Mouse (Mus musculus) neural tube, embryonic 12.5 days (tissue): ENCODE results near the gene Ddx28. TPM values are rescaled to one million over a fixed set of nuclear protein-coding genes. Genes with fewer than 3 reads are reported as not detected.

Experiments
- ATAC-seq: fragments of 200-750 bp; cut with Nextera tagmentation; 2 replicates; pipeline ENCODE4 v1.8.0; 2017; ENCODE audit warnings: low read depth, mild to moderate bottlenecking, moderate TSS enrichment, moderate library complexity; ENCODE audit not compliant: low FRiP score
- H3K27ac ChIP-seq: fragments of 300-500 bp; sonication (generic); 2 replicates; pipeline ENCODE4 v1.5.1; 2016
- H3K27me3 ChIP-seq: fragments of 300-500 bp; sonication (generic); replicated peaks from 2 replicates; pipeline ENCODE4 v1.6.1; 2016; ENCODE audit warnings: mild to moderate bottlenecking
- H3K36me3 ChIP-seq: fragments of 300-500 bp; sonication (generic); 2 replicates; pipeline ENCODE4 v1.6.1; 2016; ENCODE audit warnings: mild to moderate bottlenecking
- H3K4me1 ChIP-seq: fragments of 300-500 bp; sonication (generic); 2 replicates; pipeline ENCODE4 v1.6.1; 2016
- H3K4me2 ChIP-seq: fragments of 300-500 bp; sonication (generic); replicated peaks from 2 replicates; pipeline ENCODE4 v1.6.1; 2016; ENCODE audit warnings: mild to moderate bottlenecking
- H3K4me3 ChIP-seq: fragments of 300-500 bp; sonication (generic); 2 replicates; pipeline ENCODE4 v1.5.1; 2016
- H3K9ac ChIP-seq: fragments of 300-500 bp; sonication (generic); 2 replicates; pipeline ENCODE4 v1.6.1; 2016; ENCODE audit warnings: mild to moderate bottlenecking
- H3K9me3 ChIP-seq: fragments of 300-500 bp; sonication (generic); 2 replicates; pipeline ENCODE4 v1.6.1; 2016; ENCODE audit warnings: mild to moderate bottlenecking
- WGBS: fragments of 180-500 bp; shearing (Covaris S2); methylation state at CpG from one replicate; pipeline ENCODE4 v1.1.7; 2016; 5-methylcytosine and 5-hydroxymethylcytosine counted together
- polyA plus RNA-seq: library from polyadenylated mRNA; unstranded; fragments of >200 nt; fragmentation: Nextera tagmentation; extraction: Ambion mirVana; gene quantifications from 2 replicates; pipeline ENCODE4 v1.2.1, GENCODE M21; 2016

The Ddx28 gene
- 19.7 and 20.9 TPM in 2 replicates for polyA plus RNA-seq

- Histone ChIP-seq H3K4me2 (peak within 1 kb of the TSS; percentile 99), H3K36me3 (peaks cover 12% of the 10 kb centered on the region), H3K27ac (0 out of 2 replicates have a peak within 1 kb of the TSS, but pooled peaks have one; percentile 21), H3K27me3 (no peaks in the 10 kb centered on the region), H3K9me3 (no peaks in the 10 kb centered on the region), H3K9ac (peak within 1 kb of the TSS; percentile 85), H3K4me1 (peaks cover 16% of the 10 kb centered on the region), H3K4me3 (peak within 1 kb of the TSS; percentile 83)
- ATAC-seq: peak; percentile 36; the same call in 1 of the 2 replicates
- WGBS: 2% methylated on average over 6 of the region's 6 CpGs
Measured at GRCm38 (mm10) chr8:106011643-106011986, at the start of gene Ddx28. Gene Ddx28, minus strand, starts transcription at chr8:106011882.

- H3K36me3 ChIP-seq: no peaks in the 10 kb centered on the region
- peak overlapping the region; percentile 78 for H3K4me2 ChIP-seq
- ATAC-seq: no peak
- peak overlapping the region; percentile 80 for H3K4me3 ChIP-seq
- peaks cover 23% of the 10 kb centered on the region for H3K4me1 ChIP-seq
- H3K27me3 ChIP-seq: no peaks in the 10 kb centered on the region
- H3K9ac ChIP-seq: peak overlapping the region; percentile 84
- WGBS: 7% methylated on average over 3 of the region's 3 CpGs
- no peaks in the 10 kb centered on the region for H3K9me3 ChIP-seq
- no peak overlapping the region for H3K27ac ChIP-seq
Measured at GRCm38 (mm10) chr8:106060521-106060920, 48.8 kb upstream of the Ddx28 start.

DNA sequence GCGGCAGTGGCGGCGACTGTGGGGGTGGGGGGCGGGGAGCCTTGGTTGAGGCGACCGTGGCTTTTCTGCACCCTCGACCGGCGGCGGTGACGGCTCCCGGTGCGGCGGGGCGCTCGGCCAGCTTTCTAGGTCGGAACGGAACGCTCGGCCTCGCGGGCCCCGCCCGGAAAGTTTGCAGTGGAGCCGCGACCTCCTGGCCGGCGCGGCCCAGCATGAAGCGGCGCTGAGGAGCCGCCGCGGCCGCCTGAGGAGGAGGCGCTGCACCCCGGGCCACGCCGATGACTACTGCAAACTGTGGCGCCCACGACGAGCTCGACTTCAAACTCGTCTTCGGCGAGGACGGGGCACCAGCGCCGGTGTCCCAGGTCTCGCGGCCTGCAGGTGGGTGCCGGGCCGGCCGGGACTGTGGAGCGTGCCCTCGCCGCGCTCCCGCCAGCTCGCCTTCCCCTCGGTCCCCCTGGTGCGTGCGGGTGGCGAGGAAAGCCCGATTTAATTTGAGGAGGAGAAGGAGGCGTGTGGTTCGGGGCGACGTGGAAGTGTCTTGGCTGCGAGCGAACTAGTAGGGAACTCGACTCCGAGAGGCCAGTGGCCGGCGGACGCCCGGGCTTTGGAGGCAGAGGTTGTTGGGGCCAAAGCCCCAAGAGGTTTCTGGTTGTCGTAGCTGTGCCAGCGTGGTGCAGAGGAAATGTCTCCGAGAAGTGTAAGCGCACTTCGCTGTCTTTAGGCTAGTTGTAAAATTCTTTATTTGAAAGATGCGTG, 48.1 kb upstream of the Ddx28 start:
- WGBS: under 1% methylated on average over 83 of the region's 83 CpGs
- Histone ChIP-seq H3K36me3 (no peaks in the 10 kb centered on the region), H3K9ac (peak overlapping the region; percentile 84), H3K9me3 (no peaks in the 10 kb centered on the region), H3K4me1 (peaks cover 23% of the 10 kb centered on the region), H3K4me2 (peak overlapping the region; percentile 78), H3K4me3 (peak overlapping the region; percentile 80), H3K27me3 (no peaks in the 10 kb centered on the region), H3K27ac (peak overlapping the region; percentile 82)
- ATAC-seq: peak; percentile 83

DNA sequence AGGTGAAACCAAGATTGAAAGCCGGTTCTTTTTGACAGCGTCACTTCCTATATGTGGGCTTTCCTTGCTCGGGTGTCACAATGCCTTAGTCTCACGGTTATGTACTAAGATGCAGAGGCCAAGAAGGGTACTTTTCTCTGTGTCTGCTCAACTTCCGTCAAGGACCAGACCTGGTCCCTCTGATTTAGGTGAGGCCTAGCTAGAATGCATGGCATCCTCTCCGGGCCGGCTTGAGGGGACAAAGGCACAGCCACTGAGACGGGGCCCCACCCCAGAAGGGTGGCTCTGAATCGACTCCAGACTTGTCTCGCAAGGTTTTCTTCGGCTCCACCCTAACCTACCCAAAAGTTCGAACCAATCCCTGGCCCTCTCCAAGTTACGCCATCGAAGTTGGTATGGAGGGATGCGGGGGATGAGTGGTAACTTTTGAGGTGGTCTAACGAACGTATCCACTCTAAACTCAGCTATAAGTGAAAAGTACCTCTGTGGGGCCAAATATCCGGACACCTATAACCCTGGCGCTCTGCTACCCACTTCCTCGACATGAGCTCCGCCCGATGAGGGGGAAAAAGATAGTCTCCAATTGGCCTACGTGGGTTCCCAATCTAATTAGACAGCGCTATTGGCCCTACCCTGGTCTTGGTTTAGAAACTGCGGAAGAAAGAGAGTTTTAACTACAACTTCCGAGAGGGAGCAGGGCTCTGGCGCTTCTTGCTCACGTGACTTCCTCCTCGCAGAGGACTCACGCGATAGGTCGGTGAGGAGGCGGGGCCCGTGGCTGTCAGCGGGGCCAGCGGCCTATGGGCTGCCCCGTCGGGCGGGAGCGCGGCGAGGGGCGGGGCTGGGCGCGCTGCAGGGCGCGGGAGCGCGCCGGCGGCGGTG, 47.3 kb upstream of the Ddx28 start, which contains the start of gene Nfatc3:
Gene Nfatc3, plus strand, starts transcription at position 110 of the 882 bp plus-strand sequence.
- Histone ChIP-seq H3K9ac (peak within 1 kb of the TSS; percentile 84), H3K9me3 (no peaks in the 10 kb centered on the region), H3K36me3 (peaks cover 4% of the 10 kb centered on the region; the same call in 1 of the 2 replicates), H3K4me1 (peaks cover 23% of the 10 kb centered on the region), H3K4me2 (peak within 1 kb of the TSS; percentile 78), H3K27ac (peak within 1 kb of the TSS; percentile 82), H3K4me3 (peak within 1 kb of the TSS; percentile 80), H3K27me3 (no peaks in the 10 kb centered on the region)
- WGBS: 2% methylated on average over 52 of the region's 52 CpGs
- peak; percentile 98 for ATAC-seq

DNA sequence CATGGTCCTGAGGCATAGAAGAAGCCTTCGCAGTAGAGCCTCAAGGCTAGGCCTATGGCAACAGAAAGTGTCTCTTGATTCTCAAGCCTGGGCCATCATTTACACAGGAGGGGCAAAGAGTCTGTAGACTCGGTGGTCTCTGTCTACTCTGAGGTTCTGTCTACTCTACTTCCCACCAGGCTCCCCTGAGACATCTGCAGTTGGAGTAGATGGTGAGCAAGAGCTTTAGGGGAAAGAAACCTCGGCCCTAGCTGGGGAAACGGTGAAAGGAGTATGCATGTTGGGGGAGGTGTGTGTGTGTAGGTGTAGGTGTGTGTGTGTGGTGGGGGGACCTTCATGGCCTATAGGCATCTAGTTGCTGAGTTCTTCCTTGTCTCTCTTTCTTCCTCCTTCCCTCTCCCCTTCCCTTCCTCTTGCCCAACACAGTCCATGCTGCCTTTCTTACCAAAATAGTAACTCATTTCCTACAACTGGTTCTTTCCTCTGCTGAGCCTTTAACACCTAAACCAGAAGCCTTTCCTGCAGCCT, 44.8 kb upstream of the Ddx28 start:
- H3K4me3 ChIP-seq: no peak overlapping the region
- peaks cover 18% of the 10 kb centered on the region for H3K4me1 ChIP-seq
- H3K4me2 ChIP-seq: no peak overlapping the region
- no peak overlapping the region for H3K27ac ChIP-seq
- WGBS: 85% methylated on average over 4 of the region's 4 CpGs
- no peak for ATAC-seq
- no peak overlapping the region for H3K9ac ChIP-seq
- H3K9me3 ChIP-seq: no peaks in the 10 kb centered on the region
- H3K27me3 ChIP-seq: no peaks in the 10 kb centered on the region
- peaks cover 23% of the 10 kb centered on the region for H3K36me3 ChIP-seq

- H3K4me2 ChIP-seq: no peak overlapping the region
- H3K27ac ChIP-seq: no peak overlapping the region
- H3K9me3 ChIP-seq: no peaks in the 10 kb centered on the region
- WGBS: 48% methylated on average over 3 of the region's 3 CpGs
- peaks cover 8% of the 10 kb centered on the region for H3K4me1 ChIP-seq
- peaks cover 33% of the 10 kb centered on the region for H3K36me3 ChIP-seq
- H3K4me3 ChIP-seq: no peak overlapping the region
- H3K27me3 ChIP-seq: no peaks in the 10 kb centered on the region
- no peak for ATAC-seq
- no peak overlapping the region for H3K9ac ChIP-seq
Measured at GRCm38 (mm10) chr8:106055038-106055437, 43.4 kb upstream of the Ddx28 start.

- Histone ChIP-seq H3K4me3 (no peak overlapping the region), H3K27ac (no peak overlapping the region), H3K4me2 (no peak overlapping the region), H3K4me1 (peaks cover 8% of the 10 kb centered on the region), H3K36me3 (peaks cover 36% of the 10 kb centered on the region), H3K9ac (no peak overlapping the region), H3K27me3 (no peaks in the 10 kb centered on the region), H3K9me3 (no peaks in the 10 kb centered on the region)
- no peak for ATAC-seq
- 23% methylated on average over 6 of the region's 6 CpGs for WGBS
Measured at GRCm38 (mm10) chr8:106054190-106054811, 42.6 kb upstream of the Ddx28 start.

DNA sequence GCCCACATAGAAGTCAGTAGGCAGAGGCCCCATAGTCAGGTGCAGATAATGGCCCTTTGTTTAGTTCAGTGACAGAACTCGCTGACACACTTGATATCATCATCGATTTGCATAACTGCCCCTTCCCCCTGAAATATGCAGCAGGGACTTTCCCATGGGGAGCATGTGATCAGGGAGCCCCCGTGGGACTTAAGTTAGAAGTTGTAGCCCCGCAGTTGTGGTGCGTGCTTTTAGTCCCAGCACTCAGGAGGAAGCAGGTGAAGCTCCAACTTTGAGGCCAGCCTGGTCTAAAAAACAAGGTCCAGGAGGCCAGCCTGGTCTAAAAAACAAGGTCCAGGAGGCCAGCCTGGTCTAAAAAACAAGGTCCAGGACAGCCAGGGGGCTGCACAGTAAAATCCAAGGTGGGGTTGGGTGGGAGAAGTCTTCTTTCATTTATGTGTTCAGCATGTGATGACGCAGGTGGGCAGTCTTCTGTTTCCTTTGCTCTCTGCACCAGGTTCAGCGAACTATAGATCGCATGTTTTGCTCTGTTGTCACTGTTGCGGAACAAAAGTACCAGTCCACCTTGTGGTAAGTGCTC, 40.9 kb upstream of the Ddx28 start:
- Histone ChIP-seq H3K9me3 (no peaks in the 10 kb centered on the region), H3K9ac (no peak overlapping the region), H3K36me3 (peaks cover 38% of the 10 kb centered on the region), H3K27ac (no peak overlapping the region), H3K4me2 (no peak overlapping the region), H3K27me3 (no peaks in the 10 kb centered on the region), H3K4me3 (no peak overlapping the region), H3K4me1 (no peaks in the 10 kb centered on the region)
- no peak for ATAC-seq
- 92% methylated on average over 9 of the region's 9 CpGs for WGBS

GRCm38 (mm10) chr8:106051068-106051467, 39.4 kb upstream of the Ddx28 start:
- peaks cover 38% of the 10 kb centered on the region for H3K36me3 ChIP-seq
- H3K4me3 ChIP-seq: no peak overlapping the region
- no peak for ATAC-seq
- 97% methylated on average over 3 of the region's 3 CpGs for WGBS
- no peaks in the 10 kb centered on the region for H3K27me3 ChIP-seq
- no peak overlapping the region for H3K9ac ChIP-seq
- H3K27ac ChIP-seq: no peak overlapping the region
- H3K9me3 ChIP-seq: no peaks in the 10 kb centered on the region
- no peak overlapping the region for H3K4me2 ChIP-seq
- H3K4me1 ChIP-seq: no peaks in the 10 kb centered on the region

GRCm38 (mm10) chr8:106049840-106050239, 38.2 kb upstream of the Ddx28 start:
- H3K36me3 ChIP-seq: peaks cover 44% of the 10 kb centered on the region
- no peak overlapping the region for H3K4me2 ChIP-seq
- no peaks in the 10 kb centered on the region for H3K27me3 ChIP-seq
- H3K27ac ChIP-seq: no peak overlapping the region
- no peak overlapping the region for H3K4me3 ChIP-seq
- no peaks in the 10 kb centered on the region for H3K9me3 ChIP-seq
- ATAC-seq: no peak
- H3K4me1 ChIP-seq: no peaks in the 10 kb centered on the region
- no peak overlapping the region for H3K9ac ChIP-seq
- 89% methylated on average over 6 of the region's 6 CpGs for WGBS

GRCm38 (mm10) chr8:106047854-106048630, 36.4 kb upstream of the Ddx28 start:
- ATAC-seq: no peak
- WGBS: 89% methylated on average over 5 of the region's 5 CpGs

More at GRCm38 (mm10) chr8:106047854-106048630, 36.4 kb upstream of the Ddx28 start:
- no peaks in the 10 kb centered on the region for H3K27me3 ChIP-seq
- H3K27ac ChIP-seq: no peak overlapping the region
- no peak overlapping the region for H3K9ac ChIP-seq
- H3K36me3 ChIP-seq: peaks cover 37% of the 10 kb centered on the region
- peaks cover 3% of the 10 kb centered on the region; the same call in 1 of the 2 replicates for H3K4me1 ChIP-seq
- no peaks in the 10 kb centered on the region for H3K9me3 ChIP-seq
- H3K4me2 ChIP-seq: no peak overlapping the region
- H3K4me3 ChIP-seq: no peak overlapping the region
